Mouse (Mus musculus) limb, embryonic 13.5 days (tissue): ENCODE data around the gene Gucy2e. TPM values are rescaled to one million over a fixed set of nuclear protein-coding genes. Genes with fewer than 3 reads are reported as not detected.
A peak's percentile ranks its signal among the peaks of the same experiment; 100 is the strongest.

Experiments used
- ATAC-seq: fragments of 200-750 bp; cut with Nextera tagmentation; 2 replicates; pipeline ENCODE4 v1.8.0; 2017; ENCODE audit warnings: low read depth, moderate number of reproducible peaks, moderate TSS enrichment; ENCODE audit not compliant: low FRiP score
- H3K27ac ChIP-seq: fragments of 300-500 bp; sonication (generic); 2 replicates; pipeline ENCODE4 v1.5.1; 2015; ENCODE audit warnings: inconsistent platforms, mild to moderate bottlenecking, moderate library complexity
- H3K27me3 ChIP-seq: fragments of 300-500 bp; sonication (generic); 2 replicates; pipeline ENCODE4 v1.6.1; 2015; ENCODE audit warnings: mild to moderate bottlenecking, inconsistent platforms
- H3K36me3 ChIP-seq: fragments of 300-500 bp; sonication (generic); 2 replicates; pipeline ENCODE4 v1.6.1; 2015; ENCODE audit warnings: inconsistent platforms, mild to moderate bottlenecking, moderate library complexity
- H3K4me1 ChIP-seq: fragments of 300-500 bp; sonication (generic); 2 replicates; pipeline ENCODE4 v1.6.1; 2015; ENCODE audit warnings: inconsistent platforms
- H3K4me2 ChIP-seq: fragments of 300-500 bp; sonication (generic); replicated peaks from 2 replicates; pipeline ENCODE4 v1.6.1; 2015; ENCODE audit warnings: inconsistent platforms, mild to moderate bottlenecking, moderate library complexity
- H3K4me3 ChIP-seq: fragments of 300-500 bp; sonication (generic); 2 replicates; pipeline ENCODE4 v1.5.1; 2015; ENCODE audit warnings: moderate library complexity, mild to moderate bottlenecking, inconsistent platforms
- H3K9ac ChIP-seq: fragments of 300-500 bp; sonication (generic); 2 replicates; pipeline ENCODE4 v1.6.1; 2015; ENCODE audit warnings: mild to moderate bottlenecking, inconsistent platforms
- H3K9me3 ChIP-seq: fragments of 300-500 bp; sonication (generic); 2 replicates; pipeline ENCODE4 v1.6.1; 2016; ENCODE audit warnings: inconsistent platforms
- WGBS: fragments of 180-500 bp; shearing (Covaris S2); methylation state at CpG from one replicate; pipeline ENCODE4 v1.1.7; 2015; 5-methylcytosine and 5-hydroxymethylcytosine counted together
- polyA plus RNA-seq: library from polyadenylated mRNA; unstranded; fragments of >200 nt; fragmentation: Nextera tagmentation; extraction: Ambion mirVana; gene quantifications from 2 replicates; pipeline ENCODE4 v1.2.1, GENCODE M21; 2015

Gucy2e gene
- polyA plus RNA-seq, 1 experiment from 2014 or later: 0.25 TPM

DNA sequence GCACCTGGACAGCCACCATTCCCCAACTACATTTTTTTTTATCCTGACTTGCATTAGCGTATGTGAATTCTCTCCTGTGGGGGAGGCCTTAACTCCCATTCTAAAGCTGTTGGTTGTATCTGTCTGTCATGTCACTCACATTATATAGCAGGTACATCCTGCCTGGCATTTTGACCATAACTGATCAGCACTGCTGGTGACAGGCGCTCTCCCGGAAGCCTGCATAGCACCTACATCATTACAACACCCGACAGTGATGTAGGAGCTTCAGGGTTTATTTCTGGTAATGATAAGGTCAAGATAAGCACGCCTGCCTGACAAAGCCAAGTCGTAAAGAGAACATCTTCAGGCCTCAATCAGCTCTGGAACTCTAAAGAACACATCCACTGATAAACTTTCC, 36.6 kb downstream of the Gucy2e start:
- no peak for ATAC-seq

GRCm38 (mm10) chr11:69199251-69199650, 37.6 kb downstream of the Gucy2e start:
- Histone ChIP-seq H3K9ac (no peak overlapping the region), H3K4me3 (no peak overlapping the region), H3K36me3 (no peaks in the 10 kb centered on the region), H3K4me1 (peaks cover 12% of the 10 kb centered on the region), H3K4me2 (no peak overlapping the region), H3K27ac (no peak overlapping the region), H3K27me3 (peaks cover 47% of the 10 kb centered on the region), H3K9me3 (no peaks in the 10 kb centered on the region)
- WGBS: 81% methylated on average over 1 of the region's 1 CpGs
- no peak for ATAC-seq

More for the DNA sequence above, 36.6 kb downstream of the Gucy2e start:
- Histone ChIP-seq H3K9ac (no peak overlapping the region), H3K4me3 (no peak overlapping the region), H3K9me3 (no peaks in the 10 kb centered on the region), H3K27ac (no peak overlapping the region), H3K4me2 (no peak overlapping the region), H3K36me3 (no peaks in the 10 kb centered on the region), H3K4me1 (peaks cover 12% of the 10 kb centered on the region), H3K27me3 (peaks cover 41% of the 10 kb centered on the region)
- 41% methylated on average over 6 of the region's 6 CpGs for WGBS

DNA sequence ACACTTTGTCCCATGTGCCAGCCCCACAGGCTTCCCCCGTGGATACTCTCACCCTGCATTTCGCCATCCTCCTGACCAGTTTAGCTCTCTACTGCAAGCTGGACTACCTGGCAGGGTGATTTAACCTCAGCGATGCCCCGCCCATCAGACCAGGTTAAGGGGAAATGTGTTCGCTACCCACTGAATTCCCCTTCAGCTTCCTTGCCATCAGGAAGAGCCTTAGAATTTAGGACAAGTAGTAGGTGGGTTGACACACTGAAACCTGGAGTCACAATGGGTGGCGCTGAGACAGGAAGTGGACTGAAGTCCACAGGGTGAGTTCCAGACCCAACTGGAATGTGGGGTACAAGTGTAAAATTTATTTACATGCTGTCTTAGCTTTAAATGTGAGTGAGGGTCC, 39.1 kb downstream of the Gucy2e start, which contains the start of gene Alox8:
Gene Alox8 (minus strand): TSS at position 101 of the 400 bp plus-strand sequence.
- H3K27ac ChIP-seq: no peak within 1 kb of the TSS
- H3K36me3 ChIP-seq: no peaks in the 10 kb centered on the region
- no peaks in the 10 kb centered on the region for H3K9me3 ChIP-seq
- WGBS: 27% methylated on average over 6 of the region's 6 CpGs
- peaks cover 58% of the 10 kb centered on the region for H3K27me3 ChIP-seq
- peak within 1 kb of the TSS; percentile 29 for H3K4me3 ChIP-seq
- H3K9ac ChIP-seq: peak within 1 kb of the TSS; percentile 31
- peak within 1 kb of the TSS; percentile 58 for H3K4me2 ChIP-seq
- no peak for ATAC-seq
- H3K4me1 ChIP-seq: peaks cover 12% of the 10 kb centered on the region

DNA sequence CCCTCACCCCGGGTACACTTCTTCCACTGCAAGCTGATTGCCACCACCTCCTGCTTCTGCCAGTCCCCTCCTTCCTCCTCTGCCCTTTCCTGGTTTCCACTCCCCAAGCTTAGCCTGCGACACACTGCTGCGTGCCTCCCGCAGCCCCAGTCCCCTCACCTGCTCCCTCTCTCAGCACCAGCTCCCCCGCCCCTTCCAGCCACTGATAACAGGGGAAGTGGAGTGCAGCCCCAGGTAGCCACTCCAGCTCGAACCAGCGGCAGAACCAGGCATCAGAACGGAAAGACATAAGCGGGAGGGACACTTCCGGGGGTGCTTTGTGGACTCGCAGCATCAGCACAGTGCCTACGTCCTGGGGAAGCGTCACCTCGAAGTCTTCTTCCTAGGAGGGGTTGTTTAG, 39.6 kb downstream of the Gucy2e start:
- H3K4me1 ChIP-seq: peaks cover 12% of the 10 kb centered on the region
- H3K9ac ChIP-seq: peak overlapping the region; percentile 31
- H3K4me2 ChIP-seq: peak overlapping the region; percentile 58
- H3K36me3 ChIP-seq: no peaks in the 10 kb centered on the region
- peak overlapping the region; percentile 29 for H3K4me3 ChIP-seq
- no peaks in the 10 kb centered on the region for H3K9me3 ChIP-seq
- H3K27me3 ChIP-seq: peaks cover 58% of the 10 kb centered on the region
- no peak overlapping the region for H3K27ac ChIP-seq
- 1% methylated on average over 14 of the region's 14 CpGs for WGBS
- no peak for ATAC-seq

DNA sequence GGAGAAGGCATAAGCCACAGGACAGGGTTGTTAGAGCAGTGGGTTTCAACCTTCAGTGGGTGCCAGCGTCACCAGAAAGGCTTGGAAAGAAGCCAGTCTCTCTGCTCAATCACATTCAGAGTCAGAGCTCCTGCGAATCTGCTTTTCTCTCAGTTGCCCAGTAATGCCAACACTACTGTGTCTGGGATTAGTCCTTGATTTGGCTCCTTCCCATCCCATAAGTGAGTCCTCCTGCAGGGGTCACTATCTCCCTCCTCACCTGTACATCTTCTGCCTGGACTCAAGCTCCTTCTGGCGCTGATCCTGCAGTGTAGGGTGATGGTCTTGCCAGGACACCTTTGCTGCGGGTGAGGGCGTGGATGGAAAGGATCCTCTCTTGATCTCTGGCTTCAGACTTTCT, 40.1 kb downstream of the Gucy2e start:
- ATAC-seq: no peak
- H3K4me2 ChIP-seq: peak overlapping the region; percentile 58
- H3K9ac ChIP-seq: peak overlapping the region; percentile 31; the same call in 1 of the 2 replicates
- peaks cover 58% of the 10 kb centered on the region for H3K27me3 ChIP-seq
- WGBS: 11% methylated on average over 5 of the region's 5 CpGs
- H3K4me1 ChIP-seq: peaks cover 12% of the 10 kb centered on the region
- H3K27ac ChIP-seq: no peak overlapping the region
- no peaks in the 10 kb centered on the region for H3K9me3 ChIP-seq
- H3K36me3 ChIP-seq: no peaks in the 10 kb centered on the region
- H3K4me3 ChIP-seq: peak overlapping the region; percentile 29

- Histone ChIP-seq H3K9me3 (no peaks in the 10 kb centered on the region), H3K36me3 (no peaks in the 10 kb centered on the region), H3K4me2 (no peak overlapping the region), H3K4me1 (peaks cover 11% of the 10 kb centered on the region), H3K27me3 (peaks cover 41% of the 10 kb centered on the region), H3K27ac (no peak overlapping the region), H3K9ac (no peak overlapping the region), H3K4me3 (no peak overlapping the region)
- 2% methylated on average over 1 of the region's 1 CpGs for WGBS
- no peak for ATAC-seq
These were observed 44.0 kb downstream of the Gucy2e start for GRCm38 (mm10) chr11:69192840-69193239.

DNA sequence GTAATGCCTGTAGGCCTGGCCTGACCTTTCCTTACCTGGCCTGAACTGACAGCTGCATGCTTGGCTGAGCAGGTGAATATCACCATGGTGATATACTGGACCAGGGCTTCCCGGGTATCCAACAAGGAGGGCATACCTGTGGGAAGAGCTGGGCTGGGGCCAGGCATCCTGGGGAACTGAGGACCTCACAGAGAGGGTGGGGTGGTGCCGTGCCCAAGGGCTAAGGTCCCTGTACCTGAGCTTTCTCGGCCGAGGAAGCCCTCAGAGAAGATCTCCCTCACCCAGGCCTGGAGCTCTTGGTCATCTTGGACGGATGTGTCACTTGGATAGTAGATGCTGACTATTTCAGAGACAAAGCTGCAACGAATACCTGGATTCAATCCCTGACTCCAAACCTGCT, 50.9 kb downstream of the Gucy2e start:
- ATAC-seq: no peak
- 83% methylated on average over 6 of the region's 6 CpGs for WGBS
- Histone ChIP-seq H3K27me3 (no peaks in the 10 kb centered on the region), H3K9ac (no peak overlapping the region), H3K36me3 (no peaks in the 10 kb centered on the region), H3K4me3 (no peak overlapping the region), H3K27ac (no peak overlapping the region), H3K9me3 (no peaks in the 10 kb centered on the region), H3K4me1 (no peaks in the 10 kb centered on the region), H3K4me2 (no peak overlapping the region)

GRCm38 (mm10) chr11:69185031-69185430, 51.8 kb downstream of the Gucy2e start:
- Histone ChIP-seq H3K36me3 (no peaks in the 10 kb centered on the region), H3K27ac (no peak overlapping the region), H3K9me3 (no peaks in the 10 kb centered on the region), H3K27me3 (no peaks in the 10 kb centered on the region), H3K9ac (no peak overlapping the region), H3K4me1 (no peaks in the 10 kb centered on the region), H3K4me3 (no peak overlapping the region), H3K4me2 (no peak overlapping the region)
- 94% methylated on average over 5 of the region's 5 CpGs for WGBS
- no peak for ATAC-seq

GRCm38 (mm10) chr11:69180120-69180519, 56.7 kb downstream of the Gucy2e start:
- WGBS: 76% methylated on average over 4 of the region's 4 CpGs
- ATAC-seq: no peak
- Histone ChIP-seq H3K4me1 (no peaks in the 10 kb centered on the region), H3K4me2 (no peak overlapping the region), H3K9ac (no peak overlapping the region), H3K36me3 (no peaks in the 10 kb centered on the region), H3K4me3 (no peak overlapping the region), H3K9me3 (no peaks in the 10 kb centered on the region), H3K27ac (no peak overlapping the region), H3K27me3 (no peaks in the 10 kb centered on the region)

- no peak overlapping the region for H3K4me2 ChIP-seq
- no peak overlapping the region for H3K9ac ChIP-seq
- no peaks in the 10 kb centered on the region for H3K4me1 ChIP-seq
- no peaks in the 10 kb centered on the region for H3K9me3 ChIP-seq
- no peak overlapping the region for H3K4me3 ChIP-seq
- 57% methylated on average over 3 of the region's 3 CpGs for whole genome bisulfite sequencing
- no peaks in the 10 kb centered on the region for H3K36me3 ChIP-seq
- no peaks in the 10 kb centered on the region for H3K27me3 ChIP-seq
- H3K27ac ChIP-seq: no peak overlapping the region
- no peak for ATAC-seq
These were observed 57.3 kb downstream of the Gucy2e start for GRCm38 (mm10) chr11:69179512-69179911.

GRCm38 (mm10) chr11:69178525-69178924, 58.3 kb downstream of the Gucy2e start:
- ATAC-seq: no peak
- no peak overlapping the region for H3K27ac ChIP-seq
- WGBS: 80% methylated on average over 3 of the region's 3 CpGs

GRCm38 (mm10) chr11:69174722-69175121, 62.1 kb downstream of the Gucy2e start:
- Histone ChIP-seq H3K27me3 (no peaks in the 10 kb centered on the region), H3K4me2 (no peak overlapping the region), H3K4me1 (0 out of 2 replicates have a peak, but pooled peaks cover 3% of the 10 kb centered on the region), H3K9me3 (no peaks in the 10 kb centered on the region), H3K27ac (no peak overlapping the region), H3K9ac (no peak overlapping the region), H3K36me3 (no peaks in the 10 kb centered on the region), H3K4me3 (no peak overlapping the region)
- WGBS: 88% methylated on average over 7 of the region's 7 CpGs
- no peak for ATAC-seq

More at GRCm38 (mm10) chr11:69178525-69178924, 58.3 kb downstream of the Gucy2e start:
- H3K4me1 ChIP-seq: no peaks in the 10 kb centered on the region
- no peaks in the 10 kb centered on the region for H3K9me3 ChIP-seq
- no peak overlapping the region for H3K4me2 ChIP-seq
- no peak overlapping the region for H3K4me3 ChIP-seq
- H3K27me3 ChIP-seq: no peaks in the 10 kb centered on the region
- H3K9ac ChIP-seq: no peak overlapping the region
- no peaks in the 10 kb centered on the region for H3K36me3 ChIP-seq

- no peak for ATAC-seq
- Histone ChIP-seq H3K4me3 (no peak overlapping the region), H3K9ac (no peak overlapping the region), H3K4me1 (0 out of 2 replicates have a peak, but pooled peaks cover 3% of the 10 kb centered on the region), H3K9me3 (no peaks in the 10 kb centered on the region), H3K36me3 (no peaks in the 10 kb centered on the region), H3K27ac (no peak overlapping the region), H3K4me2 (no peak overlapping the region), H3K27me3 (no peaks in the 10 kb centered on the region; the same call in 1 of the 2 replicates)
- 81% methylated on average over 2 of the region's 2 CpGs for WGBS
These were observed 64.2 kb downstream of the Gucy2e start for GRCm38 (mm10) chr11:69172606-69173005.
